Mouse (Mus musculus) embryonic facial prominence, embryonic 14.5 days (tissue): ENCODE data around the gene Gm49425. TPM values are rescaled to one million over a fixed set of nuclear protein-coding genes. Genes with fewer than 3 reads are reported as not detected.
A peak's percentile ranks its signal among the peaks of the same experiment; 100 is the strongest.
"Not testable (repeated sequence)": the region's sequence is repeated elsewhere in the genome, so short reads cannot be mapped to it uniquely, and the experiment has no call there.

Experiments
- ATAC-seq: fragments of 200-750 bp; cut with Nextera tagmentation; 2 replicates; pipeline ENCODE4 v1.8.0; 2017; ENCODE audit warnings: low read depth, moderate number of reproducible peaks, moderate TSS enrichment
- DNase-seq: peaks from one replicate; pipeline ENCODE4 v3.0.0-alpha.2; 2015; ENCODE audit warnings: low spot score
- H3K27ac ChIP-seq: fragments of 300-500 bp; sonication (generic); replicated peaks from 2 replicates; pipeline ENCODE4 v1.5.1; 2014; ENCODE audit warnings: low read depth, mild to moderate bottlenecking, low read length, moderate library complexity
- H3K27me3 ChIP-seq: fragments of 300-500 bp; sonication (generic); replicated peaks from 2 replicates; pipeline ENCODE4 v1.6.1; 2014; ENCODE audit warnings: low read length; ENCODE audit not compliant: control insufficient read depth, insufficient read depth
- H3K36me3 ChIP-seq: fragments of 300-500 bp; sonication (generic); 2 replicates; pipeline ENCODE4 v1.6.1; 2014; ENCODE audit warnings: low read length, mixed read lengths; ENCODE audit not compliant: control insufficient read depth, insufficient read depth
- H3K4me1 ChIP-seq: fragments of 300-500 bp; sonication (generic); 2 replicates; pipeline ENCODE4 v1.6.1; 2014; ENCODE audit warnings: antibody characterized with exemption, low read length; ENCODE audit not compliant: control insufficient read depth, insufficient read depth
- H3K4me2 ChIP-seq: fragments of 300-500 bp; sonication (generic); 2 replicates; pipeline ENCODE4 v1.6.1; 2014; ENCODE audit warnings: low read depth, mild to moderate bottlenecking, low read length, moderate library complexity, mixed read lengths
- H3K4me3 ChIP-seq: fragments of 300-500 bp; sonication (generic); 2 replicates; pipeline ENCODE4 v1.5.1; 2014; ENCODE audit warnings: low read depth, mild to moderate bottlenecking, low read length
- H3K9ac ChIP-seq: fragments of 300-500 bp; sonication (generic); 2 replicates; pipeline ENCODE4 v1.6.1; 2014; ENCODE audit warnings: low read depth, mild to moderate bottlenecking, low read length, moderate library complexity, mixed read lengths
- H3K9me3 ChIP-seq: fragments of 300-500 bp; sonication (generic); 2 replicates; pipeline ENCODE4 v1.6.1; 2016; ENCODE audit warnings: low read length; ENCODE audit not compliant: control insufficient read depth
- WGBS: fragments of 180-500 bp; shearing (Covaris S2); extraction: QIAGEN DNeasy Blood & Tissue Kit; methylation state at CpG from one replicate; pipeline ENCODE4 v1.1.7; 2014; 5-methylcytosine and 5-hydroxymethylcytosine counted together
- polyA plus RNA-seq: library from polyadenylated mRNA; unstranded; fragments of >200 nt; fragmentation: Nextera tagmentation; extraction: Ambion mirVana; gene quantifications from 2 replicates; pipeline ENCODE4 v1.2.1, GENCODE M21; 2014

The Gm49425 gene
- 1.6 and 1.8 TPM in 2 replicates for polyA plus RNA-seq

GRCm38 (mm10) chr15:101517161-101517560 lies at the start of gene Gm49425:
Gm49425 (minus strand) TSS chr15:101517261.
- not testable (repeated sequence) for H3K9me3 ChIP-seq, DNase-seq, H3K36me3 ChIP-seq, ATAC-seq, H3K4me2 ChIP-seq, H3K4me1 ChIP-seq, H3K27me3 ChIP-seq, H3K9ac ChIP-seq, H3K4me3 ChIP-seq, H3K27ac ChIP-seq
- 73% methylated on average over 2 of the region's 2 CpGs for WGBS

GRCm38 (mm10) chr15:101562850-101563249 lies 45.8 kb upstream of the Gm49425 start, which contains the start of gene Krt90:
Krt90 (minus strand) TSS chr15:101562950.
- H3K4me1 ChIP-seq = peaks cover 5% of the 10 kb centered on the region
- ATAC-seq (no peak), DNase-seq (no peak)
- H3K27me3 ChIP-seq = no peaks in the 10 kb centered on the region
- H3K4me3 ChIP-seq = no peak within 1 kb of the TSS
- WGBS = 70% methylated on average over 5 of the region's 5 CpGs
- no peaks in the 10 kb centered on the region for H3K36me3 ChIP-seq
- H3K27ac ChIP-seq = no peak within 1 kb of the TSS
- no peak within 1 kb of the TSS for H3K9ac ChIP-seq
- no peaks in the 10 kb centered on the region for H3K9me3 ChIP-seq
- no peak within 1 kb of the TSS for H3K4me2 ChIP-seq

GRCm38 (mm10) chr15:101558034-101558646 lies 41.1 kb upstream of the Gm49425 start:
- 23% methylated on average over 6 of the region's 7 CpGs for WGBS
- DNase-seq (no peak), ATAC-seq (peak; percentile 48; the same call in 1 of the 2 replicates)
- Histone ChIP-seq H3K4me1 (peaks cover 7% of the 10 kb centered on the region), H3K9ac (no peak overlapping the region), H3K4me2 (no peak overlapping the region), H3K9me3 (no peaks in the 10 kb centered on the region), H3K27me3 (no peaks in the 10 kb centered on the region), H3K36me3 (no peaks in the 10 kb centered on the region), H3K27ac (no peak overlapping the region), H3K4me3 (no peak overlapping the region)

- DNase-seq (peak; percentile 81), ATAC-seq (peak; percentile 91)
- Histone ChIP-seq H3K27ac (no peak overlapping the region), H3K36me3 (no peaks in the 10 kb centered on the region), H3K9ac (no peak overlapping the region), H3K4me1 (peaks cover 10% of the 10 kb centered on the region), H3K9me3 (no peaks in the 10 kb centered on the region), H3K4me2 (peak overlapping the region; percentile 38), H3K4me3 (no peak overlapping the region), H3K27me3 (no peaks in the 10 kb centered on the region)
- 1% methylated on average over 10 of the region's 11 CpGs for WGBS
Measured at GRCm38 (mm10) chr15:101553169-101553568, 36.1 kb upstream of the Gm49425 start.

GRCm38 (mm10) chr15:101552188-101552587 lies 35.1 kb upstream of the Gm49425 start:
- no peak for ATAC-seq
- no peak overlapping the region for H3K4me3 ChIP-seq
- H3K4me1 ChIP-seq = peaks cover 5% of the 10 kb centered on the region
- H3K27me3 ChIP-seq = no peaks in the 10 kb centered on the region
- 86% methylated on average over 8 of the region's 8 CpGs for WGBS
- H3K9ac ChIP-seq = no peak overlapping the region
- no peaks in the 10 kb centered on the region for H3K9me3 ChIP-seq
- DNase-seq = no peak
- no peaks in the 10 kb centered on the region for H3K36me3 ChIP-seq
- H3K4me2 ChIP-seq = no peak overlapping the region
- H3K27ac ChIP-seq = no peak overlapping the region

GRCm38 (mm10) chr15:101550567-101550966 lies 33.5 kb upstream of the Gm49425 start, which contains the start of gene Krt82:
Krt82 (minus strand) TSS chr15:101550667.
- no peak within 1 kb of the TSS for H3K4me3 ChIP-seq
- H3K9me3 ChIP-seq = no peaks in the 10 kb centered on the region
- no peaks in the 10 kb centered on the region for H3K36me3 ChIP-seq
- H3K9ac ChIP-seq = no peak within 1 kb of the TSS
- DNase-seq = no peak
- no peak for ATAC-seq
- no peak within 1 kb of the TSS for H3K27ac ChIP-seq
- 84% methylated on average over 7 of the region's 7 CpGs for WGBS
- no peaks in the 10 kb centered on the region for H3K27me3 ChIP-seq
- no peak within 1 kb of the TSS for H3K4me2 ChIP-seq
- peaks cover 5% of the 10 kb centered on the region for H3K4me1 ChIP-seq

- Histone ChIP-seq H3K4me2 (no peak overlapping the region), H3K27me3 (no peaks in the 10 kb centered on the region), H3K4me1 (peaks cover 3% of the 10 kb centered on the region; the same call in 1 of the 2 replicates), H3K36me3 (no peaks in the 10 kb centered on the region), H3K9me3 (no peaks in the 10 kb centered on the region), H3K4me3 (no peak overlapping the region), H3K9ac (no peak overlapping the region), H3K27ac (no peak overlapping the region)
- 58% methylated on average over 3 of the region's 3 CpGs for WGBS
- DNase-seq (no peak), ATAC-seq (no peak)
Measured at GRCm38 (mm10) chr15:101544478-101544877, 27.4 kb upstream of the Gm49425 start.

- DNase-seq = no peak
- 56% methylated on average over 8 of the region's 9 CpGs for WGBS
Measured at GRCm38 (mm10) chr15:101542543-101542942, 25.5 kb upstream of the Gm49425 start.

GRCm38 (mm10) chr15:101538580-101538900 lies 21.5 kb upstream of the Gm49425 start:
- WGBS = 47% methylated on average over 4 of the region's 4 CpGs
- H3K4me3 ChIP-seq = no peak overlapping the region
- no peak overlapping the region for H3K9ac ChIP-seq
- H3K4me1 ChIP-seq = peaks cover 3% of the 10 kb centered on the region; the same call in 1 of the 2 replicates
- H3K9me3 ChIP-seq = no peaks in the 10 kb centered on the region
- DNase-seq (peak; percentile 44), ATAC-seq (peak; percentile 42; the same call in 1 of the 2 replicates)
- H3K27ac ChIP-seq = no peak overlapping the region
- no peak overlapping the region for H3K4me2 ChIP-seq
- no peaks in the 10 kb centered on the region for H3K27me3 ChIP-seq
- no peaks in the 10 kb centered on the region for H3K36me3 ChIP-seq

More at GRCm38 (mm10) chr15:101542543-101542942, 25.5 kb upstream of the Gm49425 start:
- Histone ChIP-seq H3K27ac (no peak overlapping the region), H3K4me2 (no peak overlapping the region), H3K9me3 (no peaks in the 10 kb centered on the region), H3K27me3 (no peaks in the 10 kb centered on the region), H3K4me3 (no peak overlapping the region), H3K36me3 (no peaks in the 10 kb centered on the region), H3K9ac (no peak overlapping the region), H3K4me1 (peaks cover 3% of the 10 kb centered on the region; the same call in 1 of the 2 replicates)
- ATAC-seq = no peak
